Mouse (Mus musculus) heart, embryonic 13.5 days (tissue): ENCODE measurements at regions not wholly inside any gene's neighbourhood (a gene's known extent, or its start where the extent isn't known, plus 50 kb on each side); places are given as distances from the start of the nearest gene placed in this dataset.
A peak's percentile ranks its signal among the peaks of the same experiment; 100 is the strongest.
"Not testable (repeated sequence)": the region's sequence is repeated elsewhere in the genome, so short reads cannot be mapped to it uniquely, and the experiment has no call there.

Source experiments
- ATAC-seq: fragments of 200-750 bp; cut with Nextera tagmentation; 2 replicates; pipeline ENCODE4 v1.8.0; 2017; ENCODE audit warnings: moderate TSS enrichment; ENCODE audit not compliant: insufficient number of reproducible peaks, low FRiP score, low TSS enrichment; ENCODE audit errors: extremely low read depth
- H3K27ac ChIP-seq: fragments of 300-500 bp; sonication (generic); replicated peaks from 2 replicates; pipeline ENCODE4 v1.5.1; 2015; ENCODE audit warnings: moderate library complexity, mild to moderate bottlenecking, inconsistent platforms
- H3K27me3 ChIP-seq: fragments of 300-500 bp; sonication (generic); replicated peaks from 2 replicates; pipeline ENCODE4 v1.6.1; 2015; ENCODE audit warnings: mild to moderate bottlenecking, inconsistent platforms
- H3K36me3 ChIP-seq: fragments of 300-500 bp; sonication (generic); 2 replicates; pipeline ENCODE4 v1.6.1; 2015; ENCODE audit warnings: mild to moderate bottlenecking, inconsistent platforms
- H3K4me1 ChIP-seq: fragments of 300-500 bp; sonication (generic); 2 replicates; pipeline ENCODE4 v1.6.1; 2015; ENCODE audit warnings: inconsistent platforms
- H3K4me2 ChIP-seq: fragments of 300-500 bp; sonication (generic); 2 replicates; pipeline ENCODE4 v1.6.1; 2015; ENCODE audit warnings: inconsistent platforms, mild to moderate bottlenecking, moderate library complexity
- H3K4me3 ChIP-seq: fragments of 300-500 bp; sonication (generic); 2 replicates; pipeline ENCODE4 v1.5.1; 2015; ENCODE audit warnings: moderate library complexity, mild to moderate bottlenecking, inconsistent platforms
- H3K9ac ChIP-seq: fragments of 300-500 bp; sonication (generic); 2 replicates; pipeline ENCODE4 v1.6.1; 2015; ENCODE audit warnings: inconsistent platforms, mild to moderate bottlenecking, moderate library complexity
- H3K9me3 ChIP-seq: fragments of 300-500 bp; sonication (generic); 2 replicates; pipeline ENCODE4 v1.6.1; 2016; ENCODE audit warnings: inconsistent platforms
- WGBS: fragments of 180-500 bp; shearing (Covaris S2); methylation state at CpG from one replicate; pipeline ENCODE4 v1.1.7; 2015; ENCODE audit warnings: mixed read lengths; 5-methylcytosine and 5-hydroxymethylcytosine counted together

- WGBS: 82% methylated on average over 1 of the region's 1 CpGs
- ATAC-seq: no peak
- no peaks in the 10 kb centered on the region for H3K27me3 ChIP-seq
- no peaks in the 10 kb centered on the region for H3K36me3 ChIP-seq
- peaks cover 12% of the 10 kb centered on the region for H3K4me1 ChIP-seq
- H3K4me2 ChIP-seq: no peak overlapping the region
- H3K9ac ChIP-seq: no peak overlapping the region
- no peak overlapping the region for H3K27ac ChIP-seq
- peaks cover 9% of the 10 kb centered on the region; the same call in 1 of the 2 replicates for H3K9me3 ChIP-seq
- H3K4me3 ChIP-seq: no peak overlapping the region
Measured at GRCm38 (mm10) chr7:111897016-111897415, 117.2 kb upstream of the Galnt18 start.

DNA sequence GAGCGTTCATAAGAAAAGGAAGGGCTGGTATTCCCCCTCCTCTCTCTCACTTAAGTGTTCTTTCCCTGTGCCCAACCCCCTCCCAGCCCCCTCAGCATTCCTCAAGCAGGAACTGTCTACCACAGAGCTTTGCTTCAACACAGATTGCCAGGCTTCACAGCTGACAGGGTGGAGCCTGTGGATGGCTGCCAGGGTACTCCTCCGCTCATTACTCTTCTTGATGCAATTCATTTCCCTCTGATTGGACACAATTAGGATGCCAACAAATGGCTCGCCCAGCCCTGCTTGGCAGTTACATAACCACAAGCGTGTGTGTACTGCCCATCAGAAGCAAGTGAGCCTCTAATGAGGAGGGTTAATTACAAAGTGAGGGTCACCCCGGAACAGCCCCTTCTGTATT lies 116.5 kb upstream of the Galnt18 start:
- Histone ChIP-seq H3K36me3 (no peaks in the 10 kb centered on the region), H3K4me1 (peaks cover 12% of the 10 kb centered on the region), H3K9me3 (0 out of 2 replicates have a peak, but pooled peaks cover 5% of the 10 kb centered on the region), H3K27ac (no peak overlapping the region), H3K4me3 (no peak overlapping the region), H3K27me3 (no peaks in the 10 kb centered on the region), H3K4me2 (no peak overlapping the region), H3K9ac (no peak overlapping the region)
- 64% methylated on average over 5 of the region's 5 CpGs for WGBS
- ATAC-seq: no peak

DNA sequence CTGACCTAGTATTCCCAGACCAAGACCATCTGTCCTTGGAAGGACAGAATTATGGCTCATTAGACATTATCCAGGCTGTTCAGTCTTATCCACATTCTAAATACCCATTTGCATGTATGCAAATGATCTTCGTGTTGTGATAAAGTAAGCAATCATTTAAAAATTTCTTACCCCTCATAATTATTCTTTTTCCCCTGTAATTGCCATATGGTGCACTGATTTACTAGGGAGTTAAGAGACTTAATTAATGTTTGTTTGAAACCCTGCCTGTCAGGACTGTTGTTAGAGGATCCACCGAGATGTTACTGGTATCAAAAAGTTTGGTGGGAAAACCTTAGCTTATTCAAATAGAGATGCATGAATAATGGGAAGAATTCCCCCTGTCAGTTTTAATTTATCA lies 103.2 kb upstream of the Galnt18 start:
- 71% methylated on average over 2 of the region's 2 CpGs for WGBS
- no peak overlapping the region for H3K4me3 ChIP-seq
- no peaks in the 10 kb centered on the region for H3K27me3 ChIP-seq
- no peak overlapping the region for H3K27ac ChIP-seq
- H3K4me2 ChIP-seq: no peak overlapping the region
- no peak overlapping the region for H3K9ac ChIP-seq
- peaks cover 12% of the 10 kb centered on the region for H3K4me1 ChIP-seq
- H3K9me3 ChIP-seq: no peaks in the 10 kb centered on the region
- H3K36me3 ChIP-seq: no peaks in the 10 kb centered on the region
- no peak for ATAC-seq

DNA sequence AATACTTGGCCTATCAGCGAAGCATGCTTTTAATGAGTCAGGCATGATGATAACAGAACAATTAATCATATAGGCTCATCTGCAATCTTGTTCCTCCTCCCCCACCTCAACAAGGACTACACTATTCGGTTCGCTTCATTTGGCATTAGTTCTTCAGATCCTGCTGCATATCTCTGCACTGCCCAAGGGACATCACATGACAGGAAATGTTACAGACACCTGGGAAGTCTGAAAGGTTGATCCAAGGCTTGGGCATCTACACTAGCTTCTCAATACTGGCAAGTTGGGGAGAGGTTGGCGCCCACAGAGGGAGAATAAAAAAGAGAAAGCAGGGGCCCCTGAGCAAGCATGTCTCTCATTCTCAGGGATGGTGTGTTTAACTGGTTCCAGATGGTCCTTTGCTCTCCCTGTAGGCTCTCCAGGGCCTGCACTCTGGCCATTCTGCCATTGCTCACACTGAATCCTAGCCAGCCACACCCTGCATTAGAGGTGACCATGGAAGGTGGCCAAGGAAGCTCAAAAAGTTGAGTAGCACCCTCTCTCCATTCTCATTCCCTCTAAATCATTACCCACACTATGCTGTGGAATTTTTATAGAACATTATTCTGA lies 100.4 kb upstream of the Galnt18 start:
- 64% methylated on average over 4 of the region's 4 CpGs for WGBS
- H3K36me3 ChIP-seq: no peaks in the 10 kb centered on the region
- H3K4me1 ChIP-seq: peaks cover 12% of the 10 kb centered on the region
- no peak overlapping the region for H3K4me2 ChIP-seq
- no peak overlapping the region for H3K9ac ChIP-seq
- no peaks in the 10 kb centered on the region for H3K27me3 ChIP-seq
- ATAC-seq: no peak
- no peaks in the 10 kb centered on the region for H3K9me3 ChIP-seq
- H3K27ac ChIP-seq: peak overlapping the region; percentile 48
- no peak overlapping the region for H3K4me3 ChIP-seq

- H3K4me3 ChIP-seq: no peak overlapping the region
- WGBS: 77% methylated on average over 1 of the region's 1 CpGs
- H3K4me2 ChIP-seq: no peak overlapping the region
- ATAC-seq: no peak
- no peaks in the 10 kb centered on the region for H3K27me3 ChIP-seq
- H3K9me3 ChIP-seq: no peaks in the 10 kb centered on the region
- no peaks in the 10 kb centered on the region for H3K36me3 ChIP-seq
- H3K27ac ChIP-seq: no peak overlapping the region
- H3K4me1 ChIP-seq: peaks cover 12% of the 10 kb centered on the region
- no peak overlapping the region for H3K9ac ChIP-seq
Measured at GRCm38 (mm10) chr7:111877591-111877990, 97.8 kb upstream of the Galnt18 start.

DNA sequence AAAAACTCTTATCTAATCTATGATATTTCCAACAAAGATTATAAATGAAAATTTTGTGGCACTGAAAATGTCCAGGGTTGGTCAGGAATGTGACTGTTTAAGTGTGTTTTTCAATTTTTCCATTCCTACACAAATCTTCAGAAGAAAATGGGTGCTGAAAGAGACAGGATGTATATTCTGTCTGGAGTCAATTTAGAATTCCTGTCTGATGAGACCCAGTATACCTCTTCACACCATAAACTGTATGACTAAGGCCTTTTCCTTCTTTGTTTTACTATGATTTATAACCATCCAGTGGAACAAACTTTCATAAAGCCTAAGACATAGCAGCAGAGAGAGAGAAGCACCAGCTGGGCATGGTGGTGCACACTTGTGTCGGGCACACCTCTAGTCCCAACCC lies 96.2 kb upstream of the Galnt18 start:
- Histone ChIP-seq H3K4me2 (no peak overlapping the region), H3K27ac (no peak overlapping the region), H3K27me3 (no peaks in the 10 kb centered on the region), H3K36me3 (no peaks in the 10 kb centered on the region), H3K4me3 (no peak overlapping the region), H3K9ac (no peak overlapping the region), H3K9me3 (no peaks in the 10 kb centered on the region), H3K4me1 (peaks cover 12% of the 10 kb centered on the region)
- WGBS: 69% methylated on average over 1 of the region's 1 CpGs
- ATAC-seq: no peak

DNA sequence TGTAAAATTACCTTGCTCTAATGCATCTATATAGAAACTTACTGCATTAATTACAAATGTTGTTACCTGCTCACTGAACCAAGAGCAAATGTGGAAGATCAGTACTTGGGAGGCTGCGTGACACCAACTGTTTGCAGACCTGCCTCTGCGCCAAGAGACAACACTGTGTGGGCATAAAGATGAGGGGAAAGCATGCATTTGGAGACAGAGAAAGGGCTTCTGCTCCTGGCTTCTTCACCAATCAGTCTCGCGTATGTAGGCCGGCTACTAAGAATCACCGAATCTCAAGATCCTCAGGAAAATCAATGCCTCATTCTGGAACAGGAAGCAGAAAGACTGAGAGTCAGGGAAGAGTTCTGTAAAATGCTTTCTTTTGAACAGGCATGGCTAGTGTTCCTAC lies 89.6 kb upstream of the Galnt18 start:
- Histone ChIP-seq H3K4me1 (no peaks in the 10 kb centered on the region), H3K4me3 (no peak overlapping the region), H3K4me2 (no peak overlapping the region), H3K9ac (no peak overlapping the region), H3K36me3 (no peaks in the 10 kb centered on the region), H3K9me3 (no peaks in the 10 kb centered on the region), H3K27ac (no peak overlapping the region), H3K27me3 (no peaks in the 10 kb centered on the region)
- WGBS: 86% methylated on average over 6 of the region's 6 CpGs
- no peak for ATAC-seq

GRCm38 (mm10) chr7:111863035-111863434 lies 83.3 kb upstream of the Galnt18 start:
- 52% methylated on average over 8 of the region's 8 CpGs for WGBS
- H3K4me3 ChIP-seq: no peak overlapping the region
- H3K4me1 ChIP-seq: no peaks in the 10 kb centered on the region
- no peaks in the 10 kb centered on the region for H3K36me3 ChIP-seq
- H3K27me3 ChIP-seq: no peaks in the 10 kb centered on the region
- no peak for ATAC-seq
- no peak overlapping the region for H3K4me2 ChIP-seq
- H3K9me3 ChIP-seq: no peaks in the 10 kb centered on the region
- H3K27ac ChIP-seq: no peak overlapping the region
- no peak overlapping the region for H3K9ac ChIP-seq

- not testable (repeated sequence) for H3K9ac ChIP-seq, H3K36me3 ChIP-seq, H3K27me3 ChIP-seq, ATAC-seq, H3K4me1 ChIP-seq, H3K4me3 ChIP-seq, H3K9me3 ChIP-seq, H3K4me2 ChIP-seq, H3K27ac ChIP-seq
- 76% methylated on average over 8 of the region's 8 CpGs for WGBS
Measured at GRCm38 (mm10) chr7:111858291-111858690, 78.5 kb upstream of the Galnt18 start.

DNA sequence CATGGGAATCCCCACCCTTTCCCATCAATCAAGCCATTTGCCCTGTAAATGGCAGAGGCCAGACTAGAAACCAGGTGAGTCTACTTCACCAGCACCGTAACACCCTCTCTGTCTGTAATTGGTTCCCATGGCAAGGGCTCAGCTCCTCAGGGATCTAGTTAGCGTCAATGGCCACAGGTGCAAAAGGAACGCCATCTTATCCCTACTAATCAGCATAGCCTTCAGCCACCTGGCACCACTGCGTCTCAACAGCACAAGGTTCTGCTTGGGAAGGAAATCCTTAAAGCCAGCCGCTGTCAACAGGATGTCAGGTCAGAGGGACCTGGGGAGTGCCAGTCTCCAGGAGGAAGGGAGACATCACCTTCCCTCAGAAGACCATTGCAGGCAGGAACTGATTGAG lies 77.2 kb upstream of the Galnt18 start:
- Histone ChIP-seq H3K36me3 (no peaks in the 10 kb centered on the region), H3K4me1 (peaks cover 5% of the 10 kb centered on the region; the same call in 1 of the 2 replicates), H3K4me2 (no peak overlapping the region), H3K27ac (no peak overlapping the region), H3K9ac (no peak overlapping the region), H3K4me3 (no peak overlapping the region), H3K27me3 (peaks cover 3% of the 10 kb centered on the region; the same call in 1 of the 2 replicates), H3K9me3 (no peaks in the 10 kb centered on the region)
- ATAC-seq: no peak
- 61% methylated on average over 5 of the region's 5 CpGs for WGBS

DNA sequence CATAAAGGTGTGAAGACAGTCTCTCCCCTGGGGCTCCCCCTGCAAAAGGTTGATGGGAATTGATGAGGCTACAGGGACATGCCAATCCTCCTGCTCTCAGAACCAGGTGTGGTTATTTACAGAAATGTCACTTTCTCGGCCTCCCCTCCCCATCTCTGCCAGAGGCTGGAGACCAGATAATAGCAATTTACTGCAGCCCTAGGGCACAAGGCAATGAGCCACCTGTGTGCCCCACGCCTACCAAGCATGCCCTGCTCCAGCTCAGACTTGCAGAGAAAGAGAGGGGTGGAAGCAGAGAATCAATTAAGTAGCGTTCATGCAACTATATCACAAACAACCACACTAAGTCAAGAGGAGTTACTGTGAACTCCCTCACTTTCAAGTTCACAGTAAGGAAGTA lies 75.5 kb upstream of the Galnt18 start:
- 62% methylated on average over 3 of the region's 3 CpGs for WGBS
- H3K4me2 ChIP-seq: no peak overlapping the region
- peaks cover 3% of the 10 kb centered on the region; the same call in 1 of the 2 replicates for H3K27me3 ChIP-seq
- H3K4me1 ChIP-seq: peaks cover 5% of the 10 kb centered on the region; the same call in 1 of the 2 replicates
- ATAC-seq: no peak
- H3K4me3 ChIP-seq: no peak overlapping the region
- H3K9ac ChIP-seq: no peak overlapping the region
- no peaks in the 10 kb centered on the region for H3K36me3 ChIP-seq
- H3K9me3 ChIP-seq: no peaks in the 10 kb centered on the region
- H3K27ac ChIP-seq: no peak overlapping the region

DNA sequence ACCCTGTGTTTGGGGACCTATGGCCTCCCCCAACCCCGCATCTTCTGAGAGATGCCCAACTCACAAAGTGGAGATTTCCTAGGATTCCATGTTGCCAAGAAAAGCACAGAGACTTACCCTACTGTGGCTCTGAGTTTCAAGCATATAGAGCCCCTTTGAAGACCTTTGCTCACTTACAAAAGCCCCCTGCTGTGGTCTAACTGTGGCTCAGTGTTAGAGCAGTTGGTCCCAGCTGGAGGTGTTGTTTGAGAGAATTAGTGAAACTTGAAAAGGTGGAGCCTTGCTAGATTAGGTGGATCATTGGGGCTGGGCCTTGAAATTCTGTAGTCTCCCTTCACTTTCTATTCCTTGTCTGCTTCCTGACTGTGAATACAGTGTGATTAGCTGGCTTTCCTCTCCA lies 66.6 kb upstream of the Galnt18 start:
- Histone ChIP-seq H3K36me3 (no peaks in the 10 kb centered on the region), H3K4me1 (no peaks in the 10 kb centered on the region), H3K27me3 (no peaks in the 10 kb centered on the region), H3K4me2 (no peak overlapping the region), H3K4me3 (no peak overlapping the region), H3K27ac (no peak overlapping the region), H3K9me3 (no peaks in the 10 kb centered on the region), H3K9ac (no peak overlapping the region)
- no peak for ATAC-seq
- WGBS: 33% methylated on average over 1 of the region's 1 CpGs
